Mouse (Mus musculus) 416B (cell line): ENCODE data around the gene Tas2r114.

ENCODE experiments used
- DNase-seq: peaks from one replicate; pipeline ENCODE4 v3.0.0; 2011; ENCODE audit warnings: low read depth

Tas2r114 gene

DNA sequence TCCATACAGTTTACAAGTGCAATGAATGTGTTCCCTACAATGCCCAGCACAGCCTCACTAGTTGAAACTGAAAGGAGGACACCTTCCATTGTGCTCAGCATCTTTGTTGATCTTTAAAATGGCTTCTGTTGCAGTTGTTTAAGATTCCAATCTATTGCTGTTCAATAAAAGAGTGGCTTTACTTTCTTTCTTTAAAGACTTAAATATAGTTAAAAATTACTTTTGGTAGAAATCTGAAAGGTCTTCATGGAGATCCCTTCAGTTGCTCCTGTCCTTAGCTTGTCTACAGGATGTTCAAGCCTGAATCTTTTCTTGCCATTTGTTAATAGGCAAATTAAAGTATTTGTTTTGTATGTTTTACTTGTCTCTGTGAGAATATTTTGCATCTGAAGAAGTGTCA is at the start of gene Tas2r114:
TSS of gene Tas2r114 (minus strand) at position 101 of the 400 bp plus-strand sequence.
- DNase-seq, result no peak

DNA sequence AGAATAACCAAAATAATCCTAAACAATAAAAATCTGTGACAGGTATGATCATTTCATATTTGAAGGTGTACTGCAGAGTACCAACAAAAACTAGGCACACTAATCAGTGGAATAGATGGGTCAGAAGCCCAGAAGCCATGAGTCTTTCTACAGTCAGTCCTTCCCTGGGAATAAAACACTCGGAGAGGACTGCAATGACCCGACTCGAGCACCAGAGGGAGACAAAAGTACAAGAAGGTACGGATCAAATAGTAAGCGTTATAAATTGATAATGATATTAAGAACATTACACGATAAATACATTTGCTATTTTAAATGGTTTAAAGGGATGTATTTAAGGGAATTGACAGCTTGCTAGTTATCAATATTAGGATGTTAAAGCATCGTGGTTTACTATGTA is 22.9 kb upstream of the Tas2r114 start:
- peak; percentile 37 for DNase-seq

DNA sequence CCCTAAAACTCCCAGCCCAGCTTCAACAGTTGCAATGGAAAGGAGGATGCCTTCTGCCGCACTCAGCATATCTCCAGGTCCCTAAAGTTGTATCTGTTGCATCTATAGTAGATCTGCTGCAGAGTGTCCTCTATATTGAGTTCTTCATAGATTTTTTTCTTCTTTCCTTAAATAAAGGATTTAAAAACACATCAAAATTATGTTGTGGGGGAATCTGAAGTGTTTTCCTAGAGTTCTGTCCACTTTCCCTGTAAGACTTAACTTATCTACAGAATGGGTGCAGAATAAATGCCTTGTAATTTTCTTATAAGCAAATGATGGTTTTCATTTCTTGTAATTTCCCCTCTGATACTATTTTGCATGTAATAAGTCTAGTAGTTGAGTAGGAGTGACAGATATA is 2.5 kb downstream of the Tas2r114 start, which contains the start of gene Tas2r105:
TSS of gene Tas2r105 (minus strand) at position 101 of the 400 bp plus-strand sequence.
- DNase-seq, result no peak

DNA sequence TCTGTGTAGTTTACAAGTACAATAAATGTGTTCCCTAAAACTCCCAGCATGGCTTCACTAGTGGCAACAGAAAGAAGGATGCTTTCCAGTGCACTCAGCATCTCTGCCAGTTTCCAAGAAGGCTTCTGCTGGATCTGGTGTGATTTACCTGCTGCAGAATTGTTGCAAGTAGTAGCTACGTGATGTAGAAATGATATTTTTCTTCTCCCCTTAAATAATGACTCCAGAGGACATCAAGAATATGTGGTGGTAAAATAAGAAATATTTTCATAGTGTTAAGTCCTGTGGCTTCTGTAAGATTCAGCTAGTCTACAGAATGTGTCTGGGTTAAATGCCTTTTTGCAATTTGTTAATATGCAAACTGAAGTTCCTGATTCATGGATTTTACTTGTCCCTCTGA is 4.2 kb downstream of the Tas2r114 start, which contains the start of gene Tas2r104:
TSS of gene Tas2r104 (minus strand) at position 101 of the 400 bp plus-strand sequence.
- no peak for DNase-seq

DNA sequence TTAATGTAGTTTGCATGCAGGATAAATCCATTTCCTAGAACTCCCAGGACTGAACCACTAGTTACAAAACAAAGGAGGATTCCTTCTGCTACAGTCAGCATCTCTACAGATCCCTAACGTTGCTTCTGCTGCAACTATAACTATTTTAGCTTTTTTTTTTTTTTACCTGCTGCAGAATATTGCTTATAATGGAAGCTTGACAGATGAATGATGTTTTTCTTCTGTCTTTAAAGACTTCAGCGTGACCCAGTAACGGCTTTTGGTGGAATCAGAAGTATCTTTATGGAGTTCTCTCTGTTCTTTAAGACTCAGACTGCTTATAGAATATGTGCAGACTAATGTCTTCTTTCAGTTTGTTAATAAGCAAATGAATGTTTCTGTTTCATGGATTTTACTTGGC is 11.1 kb downstream of the Tas2r114 start, which contains the start of gene Tas2r106:
TSS of gene Tas2r106 (minus strand) at position 101 of the 400 bp plus-strand sequence.
- no peak for DNase-seq

DNA sequence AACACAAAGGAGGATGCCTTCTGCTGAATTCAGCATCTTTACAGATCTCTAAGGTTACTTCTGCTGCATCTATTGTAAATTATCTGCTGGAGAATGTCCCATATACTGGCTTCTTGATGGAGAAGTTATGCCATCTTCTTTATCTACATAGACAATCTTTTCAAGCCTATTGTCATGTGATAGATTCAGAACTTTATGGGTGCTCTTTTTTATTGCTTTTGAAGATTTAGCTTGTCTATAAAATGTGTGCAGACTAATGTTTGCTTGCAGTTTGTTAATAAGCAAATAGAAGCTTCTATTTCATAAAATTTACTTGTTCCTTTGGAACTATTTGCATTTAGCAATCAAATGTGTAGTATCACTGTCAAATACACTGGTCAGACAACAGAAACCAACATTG is 29.8 kb downstream of the Tas2r114 start, which contains the start of gene Tas2r107:
TSS of gene Tas2r107 (minus strand) at position 101 of the 400 bp plus-strand sequence.
- no peak for DNase-seq
